Mouse (Mus musculus): ENCODE measurements around the gene Slc15a4. TPM values are rescaled to one million over a fixed set of nuclear protein-coding genes. Genes with fewer than 3 reads are reported as not detected.

Gene Slc15a4
- polyA plus RNA-seq, 1 experiment, result 21.3 TPM

- Histone ChIP-seq H3K4me3 (ENCODE audit: insufficient read depth, low read length) (no peak overlapping the region), H3K4me1 (ENCODE audit: control insufficient read depth, insufficient read depth, low read length) (no peaks in the 10 kb centered on the region), H3K27ac (ENCODE audit: insufficient read depth, low read length) (no peak overlapping the region)
- TF ChIP-seq POLR2A (IDR thresholded peaks at IDR 0.05; ENCODE audit: extremely low read depth, insufficient read depth, low read length) (no peak), CTCF (IDR thresholded peaks at IDR 0.05; ENCODE audit: extremely low read depth, insufficient read depth, low read length) (peak; percentile 67)
Measured at GRCm38 (mm10) chr5:127577419-127577818, 55.3 kb downstream of the Slc15a4 start.

GRCm38 (mm10) chr5:127567165-127567741 is 65.4 kb downstream of the Slc15a4 start:
- no peak overlapping the region for H3K4me3 ChIP-seq (ENCODE audit: insufficient read depth, low read length)
- no peaks in the 10 kb centered on the region for H3K4me1 ChIP-seq (ENCODE audit: control insufficient read depth, insufficient read depth, low read length)

GRCm38 (mm10) chr5:127561086-127561485 is 71.6 kb downstream of the Slc15a4 start:
- Histone ChIP-seq H3K27ac (ENCODE audit: insufficient read depth, low read length) (no peak overlapping the region), H3K4me3 (ENCODE audit: insufficient read depth, low read length) (no peak overlapping the region), H3K4me1 (ENCODE audit: control insufficient read depth, insufficient read depth, low read length) (no peaks in the 10 kb centered on the region)
- TF ChIP-seq CTCF (IDR thresholded peaks at IDR 0.05; ENCODE audit: extremely low read depth, insufficient read depth, low read length) (no peak), POLR2A (IDR thresholded peaks at IDR 0.05; ENCODE audit: extremely low read depth, insufficient read depth, low read length) (no peak)

More at GRCm38 (mm10) chr5:127567165-127567741, 65.4 kb downstream of the Slc15a4 start:
- H3K27ac ChIP-seq (ENCODE audit: insufficient read depth, low read length), result no peak overlapping the region
- TF ChIP-seq POLR2A (IDR thresholded peaks at IDR 0.05; ENCODE audit: extremely low read depth, insufficient read depth, low read length) (no peak), CTCF (IDR thresholded peaks at IDR 0.05; ENCODE audit: extremely low read depth, insufficient read depth, low read length) (no peak)

DNA sequence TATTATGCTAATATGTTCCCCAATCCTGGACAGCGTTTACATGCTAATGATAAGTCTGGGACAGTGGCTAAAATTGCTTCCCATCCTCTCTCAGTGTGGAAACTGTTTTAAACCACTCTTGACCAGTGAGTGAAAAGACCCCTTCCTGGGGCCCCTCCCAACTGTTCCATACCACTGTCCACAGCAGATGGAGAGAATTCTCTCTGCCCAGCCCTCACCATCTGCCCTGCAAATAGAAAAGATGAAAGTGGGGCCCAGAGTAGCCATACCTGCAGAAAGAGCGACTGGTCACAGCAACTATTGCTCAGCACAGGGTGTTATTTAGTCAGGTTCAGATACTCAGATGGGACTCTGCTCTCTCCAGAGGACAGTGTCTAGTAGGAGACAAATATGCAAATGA is 84.6 kb downstream of the Slc15a4 start:
- no peak for TF ChIP-seq POLR2A (IDR thresholded peaks at IDR 0.05; ENCODE audit: extremely low read depth, insufficient read depth, low read length)
- TF ChIP-seq CTCF (IDR thresholded peaks at IDR 0.05; ENCODE audit: extremely low read depth, insufficient read depth, low read length), result no peak
- 0 out of 2 replicates have a peak, but pooled peaks cover 2% of the 10 kb centered on the region for H3K4me1 ChIP-seq (ENCODE audit: control insufficient read depth, insufficient read depth, low read length)
- H3K4me3 ChIP-seq (ENCODE audit: insufficient read depth, low read length), result no peak overlapping the region
- no peak overlapping the region for H3K27ac ChIP-seq (ENCODE audit: insufficient read depth, low read length)

DNA sequence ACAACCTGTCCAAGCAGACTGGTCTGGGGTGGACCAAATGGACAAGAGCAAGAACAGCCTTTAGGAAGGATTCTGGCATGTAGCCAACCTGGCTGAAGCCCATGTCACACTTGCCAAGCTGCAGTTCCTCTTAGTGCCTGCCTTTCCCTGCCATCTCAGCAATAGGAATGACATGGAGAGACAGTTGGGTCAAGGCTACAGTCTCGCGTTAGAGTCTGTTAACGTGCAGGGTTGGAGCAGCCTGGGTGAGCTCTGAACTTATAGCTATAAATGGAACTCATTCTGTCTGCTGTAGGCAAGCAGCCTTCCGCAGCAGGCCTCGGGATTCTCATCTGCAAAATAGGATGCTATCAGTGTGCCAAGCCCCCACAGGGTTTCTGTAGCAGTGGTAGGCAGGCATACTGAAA is 86.1 kb downstream of the Slc15a4 start:
- Histone ChIP-seq H3K4me3 (ENCODE audit: insufficient read depth, low read length) (no peak overlapping the region), H3K27ac (ENCODE audit: insufficient read depth, low read length) (no peak overlapping the region), H3K4me1 (ENCODE audit: control insufficient read depth, insufficient read depth, low read length) (0 out of 2 replicates have a peak, but pooled peaks cover 2% of the 10 kb centered on the region)
- TF ChIP-seq POLR2A (IDR thresholded peaks at IDR 0.05; ENCODE audit: extremely low read depth, insufficient read depth, low read length) (no peak), CTCF (IDR thresholded peaks at IDR 0.05; ENCODE audit: extremely low read depth, insufficient read depth, low read length) (no peak)

Other genes starting within 250 kb of the Slc15a4 start
- 20.5 and 20.9 TPM in 2 replicates for gene Glt1d1, start 635 bp downstream of the Slc15a4 start, polyA plus RNA-seq (2012; rRNA removed)

Measured in cortical plate, adult 2 months (tissue).